In genomic region chr12:40728373-40728772, GRCm38 (mm10) we compare ENCODE assay signal across 14 mouse cellular contexts.
"Had no signal": no experiment of that assay in that cellular context is flagged by ENCODE, and none has a peak within 500 bp of the region (broad histone marks: within the 10 kb centered on the region; RNA-seq: fewer than 3 reads in every experiment).

No protein-coding gene starts in this region.

- H3K4me2 ChIP-seq: kidney, embryonic 15.5 days; limb, embryonic 15.5 days; liver, embryonic 12.5 days; lung, embryonic 14.5 days; midbrain, embryonic 15.5 days; neural tube, embryonic 13.5 days had no signal

- H3K27me3 ChIP-seq: kidney, embryonic 15.5 days; limb, embryonic 15.5 days; liver, embryonic 12.5 days; midbrain, embryonic 15.5 days; neural tube, embryonic 13.5 days had no signal

- ATAC-seq: liver, embryonic 12.5 days; midbrain, embryonic 15.5 days had no signal

- H3K9me3 ChIP-seq: kidney, embryonic 15.5 days; limb, embryonic 15.5 days; liver, embryonic 12.5 days; midbrain, embryonic 10.5 days; midbrain, embryonic 15.5 days; neural tube, embryonic 13.5 days had no signal

- H3K36me3 ChIP-seq: kidney, embryonic 15.5 days; limb, embryonic 15.5 days; liver, embryonic 12.5 days; midbrain, embryonic 10.5 days; midbrain, embryonic 15.5 days had no signal

- H3K4me1 ChIP-seq: kidney, embryonic 15.5 days; limb, embryonic 15.5 days; liver, embryonic 12.5 days; midbrain, embryonic 10.5 days; midbrain, embryonic 15.5 days; neural tube, embryonic 13.5 days had no signal

- DNase-seq: lung, embryonic 14.5 days; lung, postnatal 10 days; lung, postnatal 4 days; retina, postnatal 1 day; right cerebral cortex, postnatal 4 days; spleen, adult 18-20 months; thymus, adult 18-20 months; thymus, postnatal 14 days had no signal

- H3K27ac ChIP-seq: kidney, embryonic 15.5 days; limb, embryonic 15.5 days; liver, embryonic 12.5 days; midbrain, embryonic 10.5 days; midbrain, embryonic 15.5 days; neural tube, embryonic 13.5 days had no signal

- H3K9ac ChIP-seq: kidney, embryonic 15.5 days; limb, embryonic 15.5 days; liver, embryonic 12.5 days; lung, embryonic 14.5 days; midbrain, embryonic 15.5 days; neural tube, embryonic 13.5 days had no signal

- H3K4me3 ChIP-seq: kidney, embryonic 15.5 days; limb, embryonic 15.5 days; liver, embryonic 12.5 days; midbrain, embryonic 10.5 days; midbrain, embryonic 15.5 days; neural tube, embryonic 13.5 days had no signal
